Mouse (Mus musculus): ENCODE data around the gene Rmnd5b. TPM values are rescaled to one million over a fixed set of nuclear protein-coding genes. Genes with fewer than 3 reads are reported as not detected.
"Not testable (repeated sequence)": the region's sequence is repeated elsewhere in the genome, so short reads cannot be mapped to it uniquely, and the experiment has no call there.

Rmnd5b gene
- total RNA-seq, 2 experiments from 2014 or later: 24.3 to 27.4 TPM

DNA sequence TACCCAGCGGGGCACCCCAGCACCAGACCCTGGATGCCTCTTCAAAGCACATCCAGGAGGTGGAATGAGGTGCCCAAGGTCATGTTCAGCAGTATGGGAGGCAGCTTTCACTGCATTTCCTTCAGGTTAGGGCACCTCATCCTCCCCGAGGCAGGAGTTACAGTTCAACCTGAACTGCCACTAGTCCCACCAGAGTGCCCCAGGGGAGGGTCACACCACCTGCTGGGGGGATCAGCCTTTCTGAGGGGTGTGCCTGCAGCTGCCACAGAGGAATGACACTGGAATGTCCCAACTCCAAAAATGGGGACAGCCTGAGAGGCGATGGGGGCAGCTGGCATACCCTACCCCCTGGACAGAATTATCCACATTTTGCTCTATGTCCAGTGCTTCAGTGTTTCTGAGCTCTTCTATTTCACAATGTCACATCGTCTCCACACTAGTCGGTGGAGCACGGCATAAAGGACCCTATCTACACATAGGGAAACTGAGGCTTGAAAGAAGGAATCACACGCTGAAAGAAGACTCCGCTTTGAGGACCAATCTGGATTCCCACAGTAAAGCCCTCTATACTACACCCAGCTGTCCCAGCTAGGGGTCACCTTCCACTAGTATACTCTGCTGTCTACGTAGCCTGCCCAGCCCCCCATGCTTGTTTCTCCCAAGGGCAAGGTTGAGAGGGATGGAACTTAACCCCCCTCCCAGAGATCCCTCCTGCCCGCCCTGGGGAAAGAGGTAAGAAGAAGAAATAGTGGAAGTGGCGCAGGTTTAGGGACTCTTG is 13.6 kb upstream of the Rmnd5b start:
- peak; percentile 47 for DNase-seq

DNA sequence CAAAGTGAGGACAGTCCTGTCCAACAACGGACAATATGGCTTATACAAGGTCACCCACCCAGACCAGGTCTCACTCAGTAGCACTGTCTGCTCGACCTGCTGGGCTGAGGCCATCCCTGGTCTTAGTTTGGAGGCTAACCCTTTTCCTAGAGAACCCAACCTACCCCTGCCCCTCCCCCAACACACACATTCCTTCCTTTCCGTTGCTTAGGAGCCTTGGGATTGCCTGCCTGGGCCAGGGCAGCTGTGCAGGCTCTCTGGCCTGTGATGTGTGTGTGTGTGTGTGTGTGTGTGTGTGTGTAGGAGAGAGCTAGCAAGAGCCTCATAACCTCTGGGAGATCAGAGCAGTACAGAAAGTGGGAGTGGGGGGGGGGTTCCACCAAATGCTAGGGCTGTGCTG is 12.9 kb upstream of the Rmnd5b start:
- DNase-seq: peak; percentile 58

DNA sequence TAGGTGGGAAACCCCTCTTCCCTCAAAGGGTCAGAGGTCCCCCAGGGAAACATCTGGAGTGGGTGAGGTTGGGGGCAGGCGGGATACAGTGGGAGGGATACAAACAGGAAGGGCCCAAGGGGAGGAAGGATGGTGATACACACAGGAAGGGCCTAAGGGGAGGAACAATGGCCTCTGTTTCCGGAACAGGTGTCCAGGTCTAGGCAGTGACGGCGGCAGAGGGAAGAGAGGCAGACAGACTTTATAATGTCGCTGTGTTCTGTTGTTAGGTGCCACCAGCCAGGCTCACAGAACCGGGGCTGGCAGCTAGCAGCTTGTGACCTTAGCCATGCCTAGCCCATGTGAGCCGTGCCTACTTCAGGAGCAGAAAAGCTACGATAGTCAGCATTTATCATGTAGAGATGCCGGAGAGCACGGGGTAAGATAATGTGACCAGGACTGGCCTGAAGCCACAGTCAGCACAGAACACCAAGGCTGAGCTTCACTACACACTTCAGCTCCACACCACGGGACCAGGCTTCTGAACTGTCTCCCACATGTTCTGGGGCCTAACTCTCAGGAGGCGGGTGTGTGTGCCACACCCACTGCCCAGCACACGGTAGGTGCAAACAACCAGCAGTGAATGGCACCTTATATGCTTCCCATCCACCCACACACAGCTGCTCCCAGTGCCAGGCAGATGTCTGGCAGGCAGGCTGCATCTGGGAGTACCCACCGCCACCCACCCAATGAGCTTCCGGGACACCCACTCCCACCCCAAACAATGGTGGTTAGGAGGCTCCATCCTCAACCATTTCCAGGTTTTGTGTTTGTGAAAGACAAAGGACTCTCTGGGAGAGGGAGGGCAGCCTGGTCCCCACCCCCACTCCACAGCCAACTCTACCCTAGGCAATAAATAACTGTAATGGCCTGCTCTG is 11.3 kb upstream of the Rmnd5b start:
- peak; percentile 52 for DNase-seq

DNA sequence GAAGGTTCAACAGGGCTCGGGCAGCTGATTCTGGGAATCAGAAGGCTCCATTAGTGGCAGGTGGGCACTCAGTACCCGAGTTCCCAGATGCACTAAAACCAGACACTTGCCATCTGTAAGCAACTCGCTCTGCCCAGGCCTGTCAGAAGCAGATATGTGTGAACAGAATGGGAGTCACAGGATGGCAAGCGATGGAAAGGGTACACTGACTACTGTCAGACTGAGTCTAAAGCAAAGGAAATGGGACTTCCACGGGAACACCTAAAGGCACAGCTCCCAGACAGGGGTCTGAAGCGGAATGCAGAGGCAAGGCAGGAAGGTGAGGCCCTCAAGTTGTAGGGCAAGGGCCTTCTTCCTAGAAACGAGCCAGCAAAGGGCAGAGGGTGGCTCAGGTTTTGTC is 10.5 kb upstream of the Rmnd5b start:
- DNase-seq: no peak

DNA sequence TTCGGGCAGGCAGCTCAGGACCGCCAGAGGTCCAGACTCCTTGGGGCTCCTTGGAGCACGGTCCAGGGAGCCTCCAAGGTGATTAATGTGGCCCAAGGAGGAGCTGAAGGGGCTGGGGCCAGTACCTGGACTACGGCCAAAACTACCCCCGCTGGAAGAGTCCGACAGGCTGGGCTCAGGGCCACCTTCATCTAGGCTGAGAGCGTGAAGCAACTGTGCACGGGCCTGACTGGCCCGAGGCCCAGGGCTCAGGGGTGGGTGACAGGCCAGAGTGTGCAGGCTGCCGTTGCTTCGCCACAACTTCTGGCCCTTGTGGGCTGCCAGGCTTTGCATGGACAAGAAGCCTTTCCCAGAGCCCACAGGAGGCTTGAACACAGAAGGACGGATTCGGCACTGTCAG is 9.6 kb upstream of the Rmnd5b start:
- DNase-seq: peak; percentile 39

DNA sequence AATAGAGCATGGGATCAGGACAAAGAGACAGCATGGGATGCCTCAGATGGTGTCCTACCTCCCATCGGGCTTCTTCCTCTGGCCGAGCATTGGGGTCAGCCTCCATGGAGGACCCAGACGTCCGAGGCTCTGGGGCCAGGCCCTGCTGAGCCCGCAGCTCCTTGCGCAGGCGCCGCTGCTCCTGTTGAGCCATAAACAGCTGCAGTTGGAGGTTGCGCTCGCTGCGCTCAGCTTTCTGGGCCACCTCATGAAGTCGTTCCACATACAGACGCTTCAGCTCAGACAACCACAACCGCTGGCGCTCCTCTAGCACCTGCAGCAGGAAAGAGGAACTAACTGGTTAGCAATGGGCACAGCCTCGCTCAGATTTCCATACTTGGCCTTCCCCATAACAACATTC is 8.5 kb upstream of the Rmnd5b start:
- DNase-seq: no peak

DNA sequence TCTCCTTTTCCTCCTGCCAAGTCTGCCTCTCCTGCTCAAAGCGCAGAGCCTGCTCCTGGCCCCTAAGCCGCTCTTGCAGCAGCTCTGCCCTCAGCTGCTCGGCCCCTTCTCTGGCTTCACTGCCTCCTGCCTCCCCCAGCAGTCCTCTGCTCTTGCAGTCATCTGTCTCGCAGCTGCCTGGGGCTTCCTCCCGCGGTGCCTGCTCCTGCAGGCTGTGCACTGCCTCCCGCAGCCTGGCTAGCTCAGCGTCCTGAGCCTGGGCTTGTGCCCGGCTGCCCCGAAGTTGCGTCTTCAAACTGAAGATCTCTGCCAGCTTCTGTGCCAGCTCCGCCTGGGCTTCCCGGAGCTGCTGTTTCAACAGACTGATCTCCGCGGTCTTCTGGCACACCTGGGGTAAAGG is 8.1 kb upstream of the Rmnd5b start:
- no peak for DNase-seq

DNA sequence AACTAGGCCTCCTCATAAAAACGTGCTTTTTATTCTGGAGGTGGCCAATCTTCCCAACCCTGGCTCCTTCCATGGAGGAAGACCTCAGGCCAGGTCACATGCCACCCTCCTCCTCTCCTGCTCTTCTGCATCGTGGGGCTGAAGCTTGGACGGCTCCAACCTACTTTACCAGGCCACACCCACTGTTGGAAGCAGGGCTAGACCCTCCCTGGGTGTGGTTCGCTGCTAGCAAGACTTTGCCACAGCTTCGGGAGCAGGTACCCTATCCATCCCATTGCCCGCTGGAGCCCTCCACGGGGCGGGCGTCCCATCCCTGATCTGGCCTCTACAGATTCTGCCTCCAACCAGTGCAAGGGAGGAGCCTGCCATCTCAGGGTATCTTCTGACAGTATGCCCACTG is 7.5 kb upstream of the Rmnd5b start:
- DNase-seq: no peak

DNA sequence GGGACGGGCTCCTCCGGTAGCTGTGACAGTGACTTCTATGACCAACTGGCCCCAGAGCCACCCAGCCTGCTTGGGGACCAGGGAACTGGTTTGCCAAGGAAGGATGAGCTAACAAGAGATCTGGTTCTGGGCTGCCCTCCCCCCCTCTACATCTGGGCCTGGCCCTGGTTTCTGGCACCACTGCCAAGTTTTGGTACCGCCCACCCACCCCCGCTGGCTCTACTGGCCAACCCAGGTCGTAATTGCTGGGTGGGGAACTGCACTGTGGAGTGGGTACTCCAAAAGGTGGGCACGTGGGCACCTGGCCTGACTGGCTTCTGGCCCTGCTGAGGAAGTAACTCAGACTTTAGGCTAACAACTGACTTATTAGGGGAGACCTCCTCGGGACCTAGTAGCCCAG is 5.1 kb upstream of the Rmnd5b start:
- peak; percentile 19 for DNase-seq

DNA sequence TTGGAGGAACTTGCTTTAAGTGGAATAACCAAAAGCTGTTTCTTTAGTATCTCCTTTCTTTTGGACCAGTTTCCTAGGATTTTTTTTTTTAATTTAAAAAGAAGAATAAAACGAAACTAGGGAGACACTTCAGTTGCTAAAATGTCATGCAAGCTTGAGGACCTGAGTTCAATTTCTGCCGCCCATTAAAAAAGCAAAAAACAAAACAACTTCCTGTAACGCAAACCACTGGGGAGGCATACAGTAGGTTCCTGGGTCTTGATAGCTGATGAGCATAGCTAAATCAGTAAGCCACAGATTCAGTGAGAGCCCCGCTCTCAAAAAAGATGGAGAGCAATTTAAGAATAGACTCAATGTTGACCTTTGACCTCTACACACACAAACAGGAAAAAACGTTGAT is 2.8 kb upstream of the Rmnd5b start:
- no peak for DNase-seq

DNA sequence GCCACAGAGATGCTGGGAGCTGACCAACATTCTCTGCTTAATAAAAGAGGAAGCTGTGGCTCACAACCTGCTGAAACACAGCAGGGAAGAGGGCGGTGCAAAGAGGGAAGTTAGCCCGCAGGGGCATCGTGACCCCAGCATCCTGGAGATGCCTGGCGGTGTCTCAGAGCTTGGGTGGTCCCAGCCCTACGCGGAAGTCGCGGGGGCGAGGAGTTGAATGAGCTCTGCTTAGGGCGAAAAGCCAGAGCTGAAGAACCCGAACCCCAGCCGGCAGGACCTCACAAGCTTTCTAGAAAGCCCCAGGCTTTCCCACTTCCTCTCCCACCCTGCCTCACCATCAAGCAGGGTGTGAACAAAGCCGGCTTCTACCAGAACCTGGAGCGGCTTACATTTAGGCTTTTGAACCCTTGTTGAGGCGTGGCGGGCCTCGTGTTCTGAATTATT is 2.3 kb upstream of the Rmnd5b start:
- peak; percentile 58 for DNase-seq

DNA sequence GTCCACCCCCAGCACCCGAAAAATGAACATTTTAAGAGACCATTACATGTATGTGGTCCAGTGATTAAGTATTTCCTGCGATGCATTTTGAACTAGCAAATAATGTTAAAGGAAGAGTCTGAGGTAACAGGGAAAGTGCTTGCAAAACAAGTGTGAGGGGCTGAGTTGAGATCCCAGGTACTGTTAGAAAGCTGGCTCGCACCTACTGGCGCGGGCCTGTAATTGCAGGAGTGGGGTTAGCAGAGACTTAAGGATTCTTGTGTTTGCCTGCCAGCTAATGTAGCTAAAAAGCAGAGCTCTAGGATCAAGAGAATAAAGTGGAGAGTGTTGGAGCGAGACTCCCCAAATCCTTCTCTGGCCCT is 608 bp upstream of the Rmnd5b start:
- peak; percentile 69 for DNase-seq

DNA sequence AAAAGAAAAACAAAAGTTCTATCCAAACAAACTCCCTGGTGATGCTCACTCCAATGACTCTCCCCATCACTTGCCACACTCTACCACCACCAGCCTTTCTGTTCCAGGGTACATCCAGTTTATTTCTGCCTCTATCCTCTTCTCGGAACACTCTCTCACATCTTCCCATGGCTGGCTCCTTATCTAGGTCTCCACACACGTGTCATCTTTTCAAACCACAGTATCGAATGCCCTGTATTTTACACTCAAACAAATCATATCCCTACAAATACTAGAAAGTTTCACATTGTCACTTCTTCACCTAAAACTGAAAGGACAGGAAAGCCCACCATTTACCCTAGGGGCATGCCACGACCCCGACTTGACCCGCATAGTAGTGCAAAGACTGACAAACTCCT is 570 bp downstream of the Rmnd5b start:
- DNase-seq: no peak

DNA sequence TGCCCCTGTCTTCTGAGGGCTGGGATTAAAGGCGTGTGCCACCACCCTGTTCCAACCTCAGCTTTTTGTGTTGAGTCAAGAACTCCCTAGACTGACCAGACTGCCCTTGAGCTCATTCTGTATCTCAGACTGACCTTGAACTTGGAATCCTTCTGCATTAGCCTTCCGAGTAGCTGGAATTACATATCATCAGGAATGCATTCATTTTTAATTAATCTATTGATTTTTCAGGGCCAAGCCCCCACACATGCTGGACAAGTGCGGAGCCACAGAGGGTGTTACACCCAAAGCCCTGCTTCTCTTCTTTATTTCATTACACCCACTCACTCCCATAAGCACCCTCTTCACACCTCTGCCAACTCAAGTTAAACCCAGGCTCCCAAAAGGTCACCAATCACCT is 2.0 kb downstream of the Rmnd5b start:
- DNase-seq: no peak

DNA sequence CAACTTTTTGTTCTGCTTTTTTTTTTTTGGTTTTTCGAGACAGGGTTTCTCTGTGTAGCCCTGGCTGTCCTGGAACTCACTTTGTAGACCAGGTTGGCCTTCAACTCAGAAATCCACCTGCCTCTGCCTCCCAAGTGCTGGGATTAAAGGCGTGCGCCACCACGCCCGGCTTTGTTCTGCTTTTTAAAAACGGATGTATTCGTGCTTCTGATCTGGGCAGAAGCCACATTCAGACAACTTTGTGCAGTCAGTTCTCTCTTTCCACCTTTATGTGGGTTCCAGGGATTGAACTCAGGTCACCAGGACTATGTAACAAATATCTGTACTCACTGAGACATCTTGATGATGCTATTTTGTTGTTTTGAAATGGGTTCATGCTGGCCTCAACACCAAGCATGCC is 2.5 kb downstream of the Rmnd5b start:
- DNase-seq: not testable (repeated sequence)

DNA sequence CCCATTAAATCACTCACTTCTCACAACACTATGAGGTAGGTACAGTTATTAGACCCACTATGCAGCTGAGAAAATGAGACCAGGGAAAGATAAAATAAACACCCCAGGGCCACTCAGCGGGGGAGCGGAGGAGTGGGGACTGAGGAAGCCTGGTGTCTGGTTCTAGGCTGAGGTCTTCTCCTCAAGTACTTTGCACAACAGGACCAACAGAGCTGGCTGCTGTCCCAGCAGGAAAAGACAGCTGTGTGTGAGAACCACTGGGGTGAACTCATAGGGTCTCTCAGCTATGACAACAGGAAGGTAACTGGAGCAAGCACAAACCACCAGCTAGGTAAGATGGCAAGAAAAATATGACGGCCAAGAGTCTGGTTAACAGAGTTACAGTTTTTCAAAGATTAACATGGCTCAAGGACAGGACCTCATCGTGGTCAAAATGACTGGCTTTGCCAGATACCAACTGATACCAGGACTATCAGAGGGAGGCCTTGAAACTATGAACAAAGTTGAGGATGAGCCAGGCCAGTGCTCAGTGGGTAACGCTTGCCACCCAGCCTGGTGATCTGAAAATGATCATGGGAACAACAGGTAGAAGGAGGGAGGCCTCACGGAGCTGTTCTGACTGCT is 3.5 kb downstream of the Rmnd5b start:
- no peak for DNase-seq

DNA sequence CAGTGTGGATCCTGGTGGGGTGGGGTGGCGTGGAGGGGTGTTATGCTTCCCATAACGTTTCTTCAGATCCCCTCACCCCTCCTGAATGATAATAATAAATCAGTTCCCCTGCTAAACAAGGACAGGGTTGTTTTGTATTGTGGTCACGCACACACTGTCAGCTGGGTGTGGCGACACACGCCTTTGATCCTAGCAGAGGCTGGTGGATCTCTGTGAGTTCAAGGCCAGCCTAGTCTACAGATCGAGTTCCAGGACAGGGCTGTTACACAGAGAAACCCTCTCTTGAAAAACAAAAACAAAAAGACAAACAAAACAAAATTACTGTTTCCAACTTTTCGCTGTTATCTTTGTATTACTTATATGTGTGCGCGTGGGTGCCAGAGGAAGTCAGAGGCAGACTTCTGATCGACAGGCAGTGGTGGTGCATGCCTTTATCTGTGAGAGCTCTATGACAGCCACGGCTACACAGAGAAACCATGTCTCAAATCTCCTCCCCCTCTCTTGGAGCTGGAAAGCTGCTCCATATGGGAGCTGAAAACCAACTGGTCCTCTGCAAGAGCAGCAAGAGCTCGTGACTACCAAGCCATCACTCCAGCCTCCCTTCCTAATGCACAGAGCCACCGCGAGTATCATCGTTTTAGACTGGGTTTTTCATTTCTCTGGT is 5.9 kb downstream of the Rmnd5b start:
- no peak for DNase-seq

DNA sequence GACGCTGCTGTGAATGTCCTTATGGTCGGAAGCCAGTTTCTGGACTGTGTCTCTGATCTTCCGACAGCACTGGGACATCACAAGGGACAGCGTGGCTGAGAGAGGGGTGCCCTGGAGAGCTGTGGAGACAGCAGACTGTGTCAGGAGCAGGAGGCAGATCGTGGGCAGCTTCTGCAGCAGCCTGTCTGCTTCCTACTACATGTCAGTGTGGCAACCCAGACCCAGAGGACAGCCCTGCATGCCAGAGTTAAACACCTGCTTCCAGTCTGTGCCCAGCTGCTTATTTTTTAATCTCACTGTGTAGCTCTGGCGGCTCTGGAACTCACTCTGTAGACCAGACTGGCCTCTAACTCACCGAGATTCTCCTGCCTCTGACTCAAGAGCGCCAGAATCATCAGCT is 7.8 kb downstream of the Rmnd5b start:
- no peak for DNase-seq

DNA sequence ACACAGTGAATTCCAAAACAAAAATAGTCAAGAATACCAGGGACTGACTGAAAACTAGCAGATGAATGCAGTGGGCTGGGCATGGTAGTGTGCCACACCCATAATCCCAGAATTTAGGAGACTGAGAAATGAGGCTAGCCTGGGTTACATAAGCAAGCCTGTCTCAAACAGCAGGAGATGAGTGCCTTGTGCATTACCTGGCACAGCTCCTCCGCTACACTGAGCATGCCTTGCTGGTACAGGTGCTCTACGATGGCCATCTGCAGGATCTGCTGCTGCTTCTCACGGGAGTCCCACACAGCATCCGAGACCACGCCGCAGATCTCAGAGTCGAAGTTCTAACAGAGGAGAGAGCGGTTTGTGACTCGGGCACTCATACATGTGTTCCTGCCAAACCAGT is 8.3 kb downstream of the Rmnd5b start:
- DNase-seq: no peak

DNA sequence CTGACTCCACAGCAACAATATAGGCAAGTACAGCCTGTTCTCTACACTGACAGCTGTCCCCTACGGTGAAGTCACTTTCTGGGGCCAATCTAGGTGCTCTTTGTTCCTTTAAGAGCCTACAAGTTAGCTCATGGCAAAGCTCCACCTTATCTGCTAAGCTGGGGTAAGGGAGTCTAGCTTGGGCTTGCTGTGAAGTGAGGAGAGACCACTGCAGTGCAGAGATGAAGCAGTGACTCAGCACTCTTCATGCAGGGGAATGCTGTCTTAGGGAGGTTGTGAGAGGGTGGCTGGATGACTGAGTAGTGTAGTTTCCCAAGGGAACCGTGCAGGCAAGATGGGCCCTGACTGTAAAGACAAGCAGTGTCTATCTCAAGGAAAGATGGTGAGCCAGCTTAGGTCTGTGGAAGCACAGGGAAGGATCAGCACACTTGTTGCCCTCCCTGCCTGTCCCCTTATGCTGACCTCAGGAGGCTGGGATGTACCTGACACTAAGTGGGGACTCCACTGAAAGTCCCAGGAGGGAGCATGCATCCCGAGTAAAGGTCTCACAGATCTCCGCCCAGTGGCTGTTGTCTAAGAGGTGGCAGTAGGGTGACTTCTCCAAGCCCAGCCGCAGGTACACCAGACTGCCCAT is 10.4 kb downstream of the Rmnd5b start:
- DNase-seq: no peak

DNA sequence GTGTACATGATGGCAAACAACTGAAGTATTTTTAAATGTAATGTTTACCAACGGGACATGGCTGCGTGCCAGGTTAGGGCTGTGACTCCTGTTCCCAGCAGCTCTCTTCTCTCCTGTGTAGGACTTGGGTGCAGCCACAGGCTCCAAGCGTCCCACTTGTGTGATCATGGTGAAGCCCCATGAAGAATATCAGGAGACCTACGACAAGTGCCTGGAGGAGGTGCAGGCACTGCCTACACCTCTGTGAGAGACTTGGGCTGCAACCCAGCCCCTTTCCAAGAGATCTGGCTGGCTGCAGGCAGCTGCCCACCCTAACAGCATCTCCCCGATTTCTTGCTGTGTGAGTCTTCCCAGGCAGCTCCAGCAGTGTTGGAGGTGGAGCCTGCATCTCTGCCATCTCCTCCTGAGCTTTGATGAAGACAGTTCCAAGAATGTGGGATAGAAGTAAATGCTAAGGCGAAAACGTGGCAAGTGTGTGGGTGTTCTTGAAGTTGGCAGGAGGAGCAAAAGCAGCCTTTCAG is 12.7 kb downstream of the Rmnd5b start:
- DNase-seq: no peak

DNA sequence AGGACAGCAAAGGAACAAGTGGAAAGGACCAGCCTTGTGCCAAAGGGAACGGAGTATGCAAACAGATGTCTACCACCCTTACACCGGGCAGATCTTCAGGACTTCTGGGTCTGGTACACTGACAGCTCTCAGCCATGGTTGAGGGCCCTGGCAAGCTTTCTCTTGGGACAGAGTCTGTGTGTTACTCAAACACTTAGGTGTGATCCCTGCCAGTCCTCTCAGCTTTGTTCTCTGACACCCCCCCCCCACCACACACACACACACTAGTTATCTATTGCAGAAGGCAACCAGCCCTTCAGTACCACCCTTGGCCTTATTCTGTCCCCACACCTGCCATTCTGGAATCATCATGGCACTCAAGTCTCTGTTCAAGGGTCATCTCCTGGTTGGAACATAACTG is 13.9 kb downstream of the Rmnd5b start:
- DNase-seq: no peak
